Mouse (Mus musculus) midbrain, embryonic 11.5 days (tissue): ENCODE data around the gene Wnk4. TPM values are rescaled to one million over a fixed set of nuclear protein-coding genes. Genes with fewer than 3 reads are reported as not detected.
A peak's percentile ranks its signal among the peaks of the same experiment; 100 is the strongest.

ENCODE experiments used
- ATAC-seq: fragments of 200-750 bp; cut with Nextera tagmentation; 2 replicates; pipeline ENCODE4 v1.8.0; 2017; ENCODE audit warnings: moderate TSS enrichment, moderate library complexity; ENCODE audit not compliant: low FRiP score
- DNase-seq: peaks from one replicate; pipeline ENCODE4 v3.0.0; 2015; ENCODE audit warnings: low spot score; ENCODE audit errors: missing footprints
- H3K27ac ChIP-seq: fragments of 300-500 bp; sonication (generic); 2 replicates; pipeline ENCODE4 v1.5.1; 2014; ENCODE audit warnings: low read depth, low read length
- H3K27me3 ChIP-seq: fragments of 300-500 bp; sonication (generic); 2 replicates; pipeline ENCODE4 v1.6.1; 2014; ENCODE audit warnings: mild to moderate bottlenecking, low read length, moderate library complexity, mixed read lengths; ENCODE audit not compliant: control insufficient read depth, insufficient read depth
- H3K36me3 ChIP-seq: fragments of 300-500 bp; sonication (generic); 2 replicates; pipeline ENCODE4 v1.6.1; 2014; ENCODE audit warnings: mild to moderate bottlenecking, low read length, moderate library complexity, mixed read lengths; ENCODE audit not compliant: control insufficient read depth, insufficient read depth
- H3K4me1 ChIP-seq: fragments of 300-500 bp; sonication (generic); 2 replicates; pipeline ENCODE4 v1.6.1; 2014; ENCODE audit warnings: low read length; ENCODE audit not compliant: control insufficient read depth, insufficient read depth
- H3K4me2 ChIP-seq: fragments of 300-500 bp; sonication (generic); 2 replicates; pipeline ENCODE4 v1.6.1; 2014; ENCODE audit warnings: mild to moderate bottlenecking, moderate library complexity
- H3K4me3 ChIP-seq: fragments of 300-500 bp; sonication (generic); 2 replicates; pipeline ENCODE4 v1.5.1; 2014; ENCODE audit warnings: low read depth, low read length
- H3K9ac ChIP-seq: fragments of 300-500 bp; sonication (generic); 2 replicates; pipeline ENCODE4 v1.6.1; 2014; ENCODE audit warnings: low read length
- H3K9me3 ChIP-seq: fragments of 300-500 bp; sonication (generic); 2 replicates; pipeline ENCODE4 v1.6.1; 2016; ENCODE audit warnings: low read length; ENCODE audit not compliant: control insufficient read depth
- WGBS: fragments of 180-500 bp; shearing (Covaris S2); extraction: QIAGEN DNeasy Blood & Tissue Kit; methylation state at CpG from one replicate; pipeline ENCODE4 v1.1.7; 2014; 5-methylcytosine and 5-hydroxymethylcytosine counted together
- polyA plus RNA-seq: library from polyadenylated mRNA; unstranded; fragments of >200 nt; fragmentation: Nextera tagmentation; extraction: Ambion mirVana; gene quantifications from 2 replicates; pipeline ENCODE4 v1.2.1, GENCODE M21; 2014

The Wnk4 gene
- polyA plus RNA-seq, 1 experiment from 2014 or later, result 4.8 TPM

DNA sequence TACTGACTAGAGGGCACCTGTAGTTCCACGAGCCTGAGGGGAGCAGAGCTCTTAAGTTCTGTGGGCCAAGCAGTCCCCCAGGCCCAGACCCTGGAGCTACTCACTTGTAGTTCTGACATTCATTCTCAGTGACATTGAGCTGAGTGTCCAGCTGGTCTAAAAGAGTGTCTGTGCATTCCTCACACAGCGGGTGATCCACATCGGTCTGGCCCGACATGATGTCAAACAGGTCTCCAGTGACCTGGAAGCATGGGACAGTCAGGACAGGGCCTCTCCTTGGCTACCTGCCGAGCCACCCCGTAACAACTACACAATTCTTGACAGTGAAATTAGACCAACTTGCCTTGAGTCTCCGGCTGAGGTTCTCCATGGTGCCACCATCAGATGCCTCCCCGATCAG, 34.8 kb downstream of the Wnk4 start:
- H3K36me3 ChIP-seq, result peaks cover 10% of the 10 kb centered on the region; the same call in 1 of the 2 replicates

GRCm38 (mm10) chr11:101300881-101301280, 40.5 kb downstream of the Wnk4 start:
- DNase-seq (peak; percentile 61), ATAC-seq (no peak)
- WGBS, result 64% methylated on average over 7 of the region's 7 CpGs
- H3K4me1 ChIP-seq, result peaks cover 13% of the 10 kb centered on the region
- H3K4me2 ChIP-seq, result peak overlapping the region; percentile 98
- H3K27me3 ChIP-seq, result no peaks in the 10 kb centered on the region
- no peaks in the 10 kb centered on the region for H3K9me3 ChIP-seq
- peaks cover 6% of the 10 kb centered on the region; the same call in 1 of the 2 replicates for H3K36me3 ChIP-seq
- peak overlapping the region; percentile 74; the same call in 1 of the 2 replicates for H3K4me3 ChIP-seq
- H3K9ac ChIP-seq, result no peak overlapping the region
- no peak overlapping the region for H3K27ac ChIP-seq

More for the DNA sequence above, 34.8 kb downstream of the Wnk4 start:
- Histone ChIP-seq H3K27ac (no peak overlapping the region), H3K4me3 (no peak overlapping the region), H3K4me1 (0 out of 2 replicates have a peak, but pooled peaks cover under 1% of the 10 kb centered on the region), H3K4me2 (no peak overlapping the region), H3K9ac (no peak overlapping the region), H3K27me3 (no peaks in the 10 kb centered on the region), H3K9me3 (no peaks in the 10 kb centered on the region)
- 90% methylated on average over 8 of the region's 8 CpGs for WGBS
- ATAC-seq (no peak), DNase-seq (peak; percentile 33)

DNA sequence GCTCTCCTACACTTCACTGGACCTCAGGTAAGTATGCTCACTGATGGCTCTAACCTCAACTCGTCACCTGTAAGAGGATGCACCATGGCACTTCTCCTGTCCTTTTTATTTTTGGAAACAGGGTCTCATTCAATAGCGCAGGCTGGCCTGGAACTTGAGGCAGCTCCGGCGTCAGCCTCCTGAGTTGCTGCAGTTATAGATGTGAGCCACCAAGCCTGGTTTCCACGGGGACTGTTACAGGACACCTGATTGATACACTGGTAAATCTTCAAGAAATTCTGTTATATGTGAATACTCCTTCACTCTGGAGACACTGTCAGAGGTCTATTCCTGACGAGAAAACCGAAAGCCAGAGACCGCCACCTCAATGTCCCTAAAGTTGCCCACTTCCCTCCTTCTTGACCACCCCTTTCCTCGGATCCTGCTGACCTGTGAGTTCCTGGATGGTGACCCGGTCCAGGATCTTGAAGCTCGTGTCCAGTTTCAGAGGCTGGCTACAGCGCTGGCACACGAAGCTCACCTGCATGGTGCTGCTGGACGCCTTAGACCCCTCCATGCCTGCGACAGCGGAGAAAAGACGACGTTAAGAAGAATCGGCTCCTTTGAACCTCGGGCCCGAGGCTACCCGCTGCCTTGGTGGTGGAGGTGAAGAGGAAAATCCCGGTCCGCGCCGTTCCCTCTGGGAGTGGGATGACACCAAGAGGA, 41.1 kb downstream of the Wnk4 start:
- 14% methylated on average over 26 of the region's 26 CpGs for WGBS
- Histone ChIP-seq H3K9ac (peak overlapping the region; percentile 82), H3K4me2 (peak overlapping the region; percentile 98), H3K36me3 (peaks cover 6% of the 10 kb centered on the region; the same call in 1 of the 2 replicates), H3K9me3 (no peaks in the 10 kb centered on the region), H3K27me3 (no peaks in the 10 kb centered on the region), H3K4me3 (peak overlapping the region; percentile 74), H3K27ac (no peak overlapping the region), H3K4me1 (peaks cover 13% of the 10 kb centered on the region)
- no peak for DNase-seq
- no peak; the same call in none of the 2 replicates for ATAC-seq

DNA sequence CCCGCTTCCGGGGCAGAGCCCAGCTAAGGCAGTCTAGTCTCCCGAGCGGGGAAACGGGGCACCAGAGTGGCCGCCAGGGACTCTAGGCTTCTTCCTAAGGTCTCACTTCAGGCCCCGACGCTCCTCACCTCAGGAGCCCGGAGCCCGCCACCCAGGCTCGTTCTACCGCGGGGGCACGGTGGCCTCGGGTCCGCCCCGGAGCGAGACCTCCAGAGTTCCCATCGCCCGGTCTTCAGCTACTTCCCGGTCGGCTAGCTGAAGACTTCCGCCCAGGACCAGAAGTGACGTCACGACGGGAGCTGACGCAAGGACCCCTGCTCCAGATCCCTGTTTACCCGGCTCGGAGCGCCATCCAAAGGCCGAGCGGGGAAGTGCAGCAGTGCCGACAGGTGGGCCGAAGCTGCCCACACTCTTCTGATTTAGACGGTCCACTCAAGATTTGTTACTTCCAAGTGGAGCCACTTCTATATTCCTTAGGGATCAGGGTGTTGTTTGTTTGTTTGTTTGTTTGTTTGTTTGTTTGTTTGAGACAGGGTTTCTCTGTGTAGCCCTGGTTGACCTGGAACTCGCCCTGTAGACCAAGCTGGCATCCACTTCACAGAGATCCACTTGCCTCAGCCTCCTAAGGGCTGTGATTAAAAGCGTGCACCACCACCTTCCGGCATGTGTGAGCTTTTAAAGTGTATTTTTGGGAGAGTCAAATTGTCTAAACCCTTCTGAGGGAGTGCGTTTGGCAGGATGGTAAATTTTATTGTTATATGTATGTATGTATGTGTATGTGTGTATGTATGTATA, 41.8 kb downstream of the Wnk4 start, which contains the start of gene Becn1:
Gene Becn1 (minus strand): TSS at position 283 of the 795 bp plus-strand sequence.
- H3K4me2 ChIP-seq, result peak within 1 kb of the TSS; percentile 98
- DNase-seq (peak; percentile 100), ATAC-seq (peak; percentile 94)
- H3K4me1 ChIP-seq, result peaks cover 13% of the 10 kb centered on the region
- WGBS, result 7% methylated on average over 39 of the region's 39 CpGs
- no peaks in the 10 kb centered on the region for H3K27me3 ChIP-seq
- H3K9me3 ChIP-seq, result no peaks in the 10 kb centered on the region
- H3K36me3 ChIP-seq, result peaks cover 6% of the 10 kb centered on the region; the same call in 1 of the 2 replicates
- peak within 1 kb of the TSS; percentile 82 for H3K9ac ChIP-seq
- H3K27ac ChIP-seq, result no peak within 1 kb of the TSS
- H3K4me3 ChIP-seq, result peak within 1 kb of the TSS; percentile 74

GRCm38 (mm10) chr11:101307744-101308143, 47.4 kb downstream of the Wnk4 start:
- WGBS, result 39% methylated on average over 5 of the region's 5 CpGs

DNA sequence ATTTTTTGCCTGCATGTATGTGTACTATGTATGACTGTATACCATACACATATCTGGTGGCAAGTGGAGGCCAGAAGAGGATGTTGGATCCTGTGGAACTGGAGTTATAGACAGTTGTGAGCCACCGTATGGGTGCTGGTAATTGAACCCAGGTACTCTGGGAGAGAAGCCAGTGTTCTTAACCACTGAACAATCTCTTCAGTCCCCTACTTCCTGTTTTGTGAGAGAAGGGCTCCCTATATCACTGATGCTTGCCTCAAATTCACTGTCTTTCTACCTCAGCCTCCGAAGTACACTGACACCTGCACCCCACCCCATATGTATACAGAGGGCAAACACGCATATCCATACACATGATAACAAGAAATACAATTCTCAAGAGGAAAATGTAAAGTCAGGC, 50.7 kb downstream of the Wnk4 start:
- Histone ChIP-seq H3K36me3 (no peaks in the 10 kb centered on the region), H3K4me1 (peaks cover 4% of the 10 kb centered on the region; the same call in 1 of the 2 replicates), H3K27ac (no peak overlapping the region), H3K9me3 (no peaks in the 10 kb centered on the region), H3K4me2 (no peak overlapping the region), H3K9ac (no peak overlapping the region), H3K27me3 (no peaks in the 10 kb centered on the region), H3K4me3 (no peak overlapping the region)
- WGBS, result 88% methylated on average over 3 of the region's 3 CpGs
- peak; percentile 2 for DNase-seq
- ATAC-seq, result no peak

More at GRCm38 (mm10) chr11:101307744-101308143, 47.4 kb downstream of the Wnk4 start:
- no peaks in the 10 kb centered on the region for H3K27me3 ChIP-seq
- ATAC-seq, result no peak
- H3K9ac ChIP-seq, result no peak overlapping the region
- no peaks in the 10 kb centered on the region for H3K9me3 ChIP-seq
- DNase-seq, result peak; percentile 74
- no peak overlapping the region for H3K4me3 ChIP-seq
- H3K4me2 ChIP-seq, result no peak overlapping the region
- H3K4me1 ChIP-seq, result no peaks in the 10 kb centered on the region
- H3K36me3 ChIP-seq, result no peaks in the 10 kb centered on the region
- no peak overlapping the region for H3K27ac ChIP-seq

GRCm38 (mm10) chr11:101312150-101312549, 51.8 kb downstream of the Wnk4 start:
- Histone ChIP-seq H3K27me3 (no peaks in the 10 kb centered on the region), H3K27ac (no peak overlapping the region), H3K9ac (no peak overlapping the region), H3K36me3 (no peaks in the 10 kb centered on the region), H3K4me1 (peaks cover 9% of the 10 kb centered on the region), H3K4me3 (no peak overlapping the region), H3K9me3 (no peaks in the 10 kb centered on the region), H3K4me2 (no peak overlapping the region)
- no peak for ATAC-seq
- WGBS, result 77% methylated on average over 3 of the region's 3 CpGs
- DNase-seq, result peak; percentile 23

DNA sequence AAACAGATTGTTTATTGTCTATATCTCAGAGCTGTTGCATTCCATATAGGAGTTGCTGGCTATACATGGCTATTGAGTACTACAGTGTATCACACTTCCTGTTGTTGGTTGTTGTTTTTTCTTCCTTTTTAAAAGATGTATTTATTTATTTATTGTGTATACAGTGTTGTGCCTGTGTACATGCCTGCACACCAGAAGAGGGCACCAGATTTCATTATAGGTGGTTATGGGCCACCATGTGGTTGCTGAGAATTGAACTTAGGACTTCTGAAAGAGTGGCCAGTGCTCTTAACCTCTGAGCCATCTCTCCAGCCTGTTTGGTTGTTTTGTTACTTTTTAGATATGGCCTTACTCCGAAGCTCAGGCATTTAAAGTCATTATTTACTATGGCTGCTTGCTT, 54.2 kb downstream of the Wnk4 start:
- Histone ChIP-seq H3K9me3 (no peaks in the 10 kb centered on the region), H3K4me1 (peaks cover 10% of the 10 kb centered on the region), H3K36me3 (no peaks in the 10 kb centered on the region), H3K27ac (no peak overlapping the region), H3K4me3 (no peak overlapping the region), H3K9ac (no peak overlapping the region), H3K27me3 (no peaks in the 10 kb centered on the region), H3K4me2 (no peak overlapping the region)
- ATAC-seq (no peak), DNase-seq (no peak)
- WGBS, result 100% methylated on average over 1 of the region's 1 CpGs
